Mouse (Mus musculus) ZHBTc4 (cell line): ENCODE data around the gene Rbm45.

Experiments used
- DNase-seq: peaks from one replicate; pipeline ENCODE4 v3.0.0-alpha.2; 2011; ENCODE audit warnings: low read depth, low spot score

Gene Rbm45

GRCm38 (mm10) chr2:76378646-76379045 is 8.9 kb downstream of the Rbm45 start:
- DNase-seq, result peak; percentile 76

GRCm38 (mm10) chr2:76386531-76386930 is 16.7 kb downstream of the Rbm45 start:
- DNase-seq, result no peak

GRCm38 (mm10) chr2:76400178-76400577 is 30.4 kb downstream of the Rbm45 start:
- peak; percentile 71 for DNase-seq

GRCm38 (mm10) chr2:76405596-76406150 is 35.9 kb downstream of the Rbm45 start:
- peak; percentile 42 for DNase-seq

- peak; percentile 60 for DNase-seq
These were observed 36.6 kb downstream of the Rbm45 start, which contains the start of gene Osbpl6 for GRCm38 (mm10) chr2:76406151-76406936. Gene Osbpl6, plus strand, starts transcription at chr2:76406508.

GRCm38 (mm10) chr2:76406937-76407441 is 37.2 kb downstream of the Rbm45 start:
- DNase-seq, result peak; percentile 73

GRCm38 (mm10) chr2:76409526-76409925 is 39.7 kb downstream of the Rbm45 start:
- DNase-seq, result no peak

GRCm38 (mm10) chr2:76409986-76410385 is 40.2 kb downstream of the Rbm45 start:
- DNase-seq, result no peak

GRCm38 (mm10) chr2:76412924-76413323 is 43.1 kb downstream of the Rbm45 start:
- no peak for DNase-seq

GRCm38 (mm10) chr2:76417446-76418141 is 47.8 kb downstream of the Rbm45 start:
- no peak for DNase-seq

- no peak for DNase-seq
These were observed 48.3 kb downstream of the Rbm45 start for GRCm38 (mm10) chr2:76418142-76418518.

- no peak for DNase-seq
These were observed 51.7 kb downstream of the Rbm45 start for GRCm38 (mm10) chr2:76421411-76421924.

- DNase-seq, result no peak
These were observed 57.0 kb downstream of the Rbm45 start for GRCm38 (mm10) chr2:76426816-76427215.

GRCm38 (mm10) chr2:76429318-76429717 is 59.5 kb downstream of the Rbm45 start:
- no peak for DNase-seq

- DNase-seq, result no peak
These were observed 60.1 kb downstream of the Rbm45 start for GRCm38 (mm10) chr2:76429855-76430254.

- DNase-seq, result no peak
These were observed 60.8 kb downstream of the Rbm45 start for GRCm38 (mm10) chr2:76430539-76430938.
